Comparison of ENCODE assay signal across 8 mouse cellular contexts in the genomic region with DNA sequence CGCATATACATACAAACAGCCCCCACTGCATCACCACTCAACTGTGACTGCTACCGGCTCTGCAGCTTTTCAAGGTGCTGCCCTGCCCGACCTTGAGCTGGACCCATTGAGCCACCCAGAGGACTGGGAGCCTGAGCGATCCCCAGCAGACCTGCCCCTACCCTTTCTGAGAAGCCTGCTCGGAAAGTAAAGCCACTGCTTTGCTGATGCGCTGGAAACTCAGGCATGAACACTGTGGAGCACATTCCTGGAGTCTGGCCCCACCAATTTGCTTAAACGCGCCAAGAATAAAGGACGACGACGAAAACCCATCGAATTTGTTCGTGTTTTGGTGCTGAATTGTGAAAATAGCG. TPM values are rescaled to one million over a fixed set of nuclear protein-coding genes. Genes with fewer than 3 reads are reported as not detected.
DNase-seq lines count a peak whose midpoint lies in the region; ATAC-seq and TF ChIP-seq lines count a peak whose summit lies in the region.

No protein-coding gene starts in this region.

- peaks cover 3% of the 10 kb centered on the region; the same call in 1 of the 2 replicates for H3K36me3 ChIP-seq in spleen, adult 2 months (ENCODE audit: control insufficient read depth, insufficient read depth, low read length)
- H3K36me3 ChIP-seq in forebrain, embryonic 14.5 days (ENCODE audit: control insufficient read depth, insufficient read depth, low read length), result no peaks in the 10 kb centered on the region
- peaks cover 8% of the 10 kb centered on the region; the same call in 1 of the 2 replicates for H3K36me3 ChIP-seq in kidney, embryonic 16.5 days (ENCODE audit: insufficient read depth, low read length)
- H3K36me3 ChIP-seq in midbrain, postnatal 0 days (ENCODE audit: insufficient read depth, low read length), result no peaks in the 10 kb centered on the region

- H3K4me1 ChIP-seq in spleen, adult 2 months (ENCODE audit: control insufficient read depth, insufficient read depth, insufficient read length), result peaks cover 11% of the 10 kb centered on the region
- H3K4me1 ChIP-seq in forebrain, embryonic 14.5 days (ENCODE audit: control insufficient read depth, insufficient read depth, low read length), result peaks cover 15% of the 10 kb centered on the region
- peaks cover 31% of the 10 kb centered on the region for H3K4me1 ChIP-seq in kidney, embryonic 16.5 days (ENCODE audit: insufficient read depth, low read length)
- peaks cover 11% of the 10 kb centered on the region; the same call in 1 of the 2 replicates for H3K4me1 ChIP-seq in midbrain, postnatal 0 days (ENCODE audit: insufficient read depth, low read length)

- no peak for TF ChIP-seq POLR2A in spleen, adult 2 months (IDR thresholded peaks at IDR 0.05; ENCODE audit: low read depth, low read length)

- H3K4me3 ChIP-seq in spleen, adult 2 months (ENCODE audit: extremely low read depth, insufficient read depth, insufficient read length), result peak overlapping the region; percentile 90
- peak overlapping the region; percentile 71 for H3K4me3 ChIP-seq in forebrain, embryonic 14.5 days (ENCODE audit: low read depth, low read length)
- H3K4me3 ChIP-seq in kidney, embryonic 16.5 days (ENCODE audit: low read length), result peak overlapping the region; percentile 83
- H3K4me3 ChIP-seq in midbrain, postnatal 0 days (ENCODE audit: low read depth, low read length), result peak overlapping the region; percentile 58

- TF ChIP-seq CTCF in spleen, adult 2 months (IDR thresholded peaks at IDR 0.05; ENCODE audit: extremely low read depth, insufficient read depth, insufficient read length, insufficient replicate concordance), result no peak
- no peak for TF ChIP-seq CTCF in midbrain, postnatal 0 days (IDR thresholded peaks at IDR 0.05)

- no peak for ATAC-seq in forebrain, embryonic 14.5 days
- peak; percentile 3; the same call in 1 of the 2 replicates for ATAC-seq in kidney, embryonic 16.5 days (ENCODE audit: low FRiP score, low TSS enrichment)
- no peak for ATAC-seq in midbrain, postnatal 0 days (ENCODE audit: low FRiP score)

- peak overlapping the region; percentile 100 for H3K4me2 ChIP-seq in forebrain, embryonic 14.5 days (ENCODE audit: low read length)
- H3K4me2 ChIP-seq in kidney, embryonic 16.5 days (replicated peaks; ENCODE audit: low read depth, low read length), result peak overlapping the region; percentile 99
- peak overlapping the region; percentile 99 for H3K4me2 ChIP-seq in midbrain, postnatal 0 days (ENCODE audit: low read depth, low read length, poor library complexity, severe bottlenecking)

- no peak for DNase-seq in spleen, adult 2 months (ENCODE audit: low read depth in 1 of 2, low spot score in 2 of 2)
- no peak for DNase-seq in spleen, postnatal 10 days (ENCODE audit: low spot score in 2 of 2)
- no peak for DNase-seq in forebrain, embryonic 14.5 days (ENCODE audit: low spot score)
- DNase-seq in midbrain, postnatal 0 days (ENCODE audit: low spot score), result no peak
- DNase-seq in T-cell, adult 2 months (ENCODE audit: low spot score), result no peak
- DNase-seq in layer of hippocampus, adult 9-11 months, result no peak
- DNase-seq in frontal cortex, postnatal 14 days (ENCODE audit: low spot score in 2 of 2), result no peak

- H3K27me3 ChIP-seq in spleen, adult 2 months (ENCODE audit: control insufficient read depth, insufficient read depth, low read length), result no peaks in the 10 kb centered on the region
- peaks cover 15% of the 10 kb centered on the region for H3K27me3 ChIP-seq in forebrain, embryonic 14.5 days (replicated peaks; ENCODE audit: control insufficient read depth, insufficient read depth, low read length)
- no peaks in the 10 kb centered on the region for H3K27me3 ChIP-seq in kidney, embryonic 16.5 days (ENCODE audit: insufficient read depth, low read length)
- peaks cover 21% of the 10 kb centered on the region for H3K27me3 ChIP-seq in midbrain, postnatal 0 days (ENCODE audit: insufficient read depth, low read length)

- H3K9me3 ChIP-seq in forebrain, embryonic 14.5 days (replicated peaks; ENCODE audit: control insufficient read depth, low read length), result no peaks in the 10 kb centered on the region
- no peaks in the 10 kb centered on the region for H3K9me3 ChIP-seq in kidney, embryonic 16.5 days (ENCODE audit: low read length)
- no peaks in the 10 kb centered on the region for H3K9me3 ChIP-seq in midbrain, postnatal 0 days (ENCODE audit: low read length)

- peak overlapping the region; percentile 66; the same call in 1 of the 2 replicates for H3K9ac ChIP-seq in forebrain, embryonic 14.5 days (ENCODE audit: low read length)
- H3K9ac ChIP-seq in kidney, embryonic 16.5 days (replicated peaks; ENCODE audit: low read length), result peak overlapping the region; percentile 83
- H3K9ac ChIP-seq in midbrain, postnatal 0 days (replicated peaks; ENCODE audit: low read length, poor library complexity, severe bottlenecking), result peak overlapping the region; percentile 64

- WGBS in spleen, adult 2 months, result 2% methylated on average over 14 of the region's 14 CpGs
- under 1% methylated on average over 14 of the region's 14 CpGs for WGBS in forebrain, embryonic 14.5 days
- WGBS in kidney, embryonic 16.5 days, result 0% methylated on average over 14 of the region's 14 CpGs
- under 1% methylated on average over 14 of the region's 14 CpGs for WGBS in midbrain, postnatal 0 days

- peak overlapping the region; percentile 53; the same call in 1 of the 2 replicates for H3K27ac ChIP-seq in spleen, adult 2 months (ENCODE audit: insufficient read depth, low read length)
- no peak overlapping the region; the same call in 1 of the 2 replicates for H3K27ac ChIP-seq in forebrain, embryonic 14.5 days (ENCODE audit: low read depth, low read length)
- peak overlapping the region; percentile 92 for H3K27ac ChIP-seq in kidney, embryonic 16.5 days (ENCODE audit: low read length)
- peak overlapping the region; percentile 77; the same call in 1 of the 2 replicates for H3K27ac ChIP-seq in midbrain, postnatal 0 days (ENCODE audit: low read depth, low read length)

RNA-seq across cellular contexts. Expression of a gene that starts 0.5 kb away (rescaled TPM):
- polyA plus RNA-seq in spleen, adult 2 months (2012; rRNA removed), result 20.1 and 28.4 TPM in 2 replicates
- 0.69 and 1.8 TPM in 2 replicates for polyA plus RNA-seq in forebrain, embryonic 14.5 days (2014; fragmentation: Nextera tagmentation; extraction: Ambion mirVana)
- polyA plus RNA-seq in kidney, embryonic 16.5 days (2015; fragmentation: Nextera tagmentation; extraction: Ambion mirVana), result 12.1 and 12.6 TPM in 2 replicates
- 9.0 and 13.2 TPM in 2 replicates for total RNA-seq in midbrain, postnatal 0 days (2014; rRNA removed)
- polyA plus RNA-seq in midbrain, postnatal 0 days (2015; fragmentation: Nextera tagmentation; extraction: Ambion mirVana), result 3.5 and 4.1 TPM in 2 replicates

RNA-seq across cellular contexts. Expression of a gene that starts 12.1 kb away (rescaled TPM):
- 3.8 and 4.2 TPM in 2 replicates for polyA plus RNA-seq in spleen, adult 2 months (2012; rRNA removed)
- 11.8 and 14.6 TPM in 2 replicates for polyA plus RNA-seq in forebrain, embryonic 14.5 days (2014; fragmentation: Nextera tagmentation; extraction: Ambion mirVana)
- polyA plus RNA-seq in kidney, embryonic 16.5 days (2015; fragmentation: Nextera tagmentation; extraction: Ambion mirVana), result 31.2 and 33.3 TPM in 2 replicates
- total RNA-seq in midbrain, postnatal 0 days (2014; rRNA removed), result 17.2 and 18.3 TPM in 2 replicates
- polyA plus RNA-seq in midbrain, postnatal 0 days (2015; fragmentation: Nextera tagmentation; extraction: Ambion mirVana), result 16.6 and 17.1 TPM in 2 replicates

RNA-seq across cellular contexts. Expression of a gene that starts 19.3 kb away (rescaled TPM):
- 46.2 and 53.0 TPM in 2 replicates for polyA plus RNA-seq in spleen, adult 2 months (2012; rRNA removed)
- 29.7 and 30.0 TPM in 2 replicates for polyA plus RNA-seq in forebrain, embryonic 14.5 days (2014; fragmentation: Nextera tagmentation; extraction: Ambion mirVana)
- 42.4 and 46.4 TPM in 2 replicates for polyA plus RNA-seq in kidney, embryonic 16.5 days (2015; fragmentation: Nextera tagmentation; extraction: Ambion mirVana)
- 13.8 and 21.1 TPM in 2 replicates for total RNA-seq in midbrain, postnatal 0 days (2014; rRNA removed)
- polyA plus RNA-seq in midbrain, postnatal 0 days (2015; fragmentation: Nextera tagmentation; extraction: Ambion mirVana), result 42.7 and 45.7 TPM in 2 replicates

RNA-seq across cellular contexts. Expression of a gene that starts 19.3 kb away (rescaled TPM):
- 18.9 and 21.3 TPM in 2 replicates for polyA plus RNA-seq in spleen, adult 2 months (2012; rRNA removed)
- polyA plus RNA-seq in forebrain, embryonic 14.5 days (2014; fragmentation: Nextera tagmentation; extraction: Ambion mirVana), result 17.2 and 21.6 TPM in 2 replicates
- polyA plus RNA-seq in kidney, embryonic 16.5 days (2015; fragmentation: Nextera tagmentation; extraction: Ambion mirVana), result 25.3 and 26.0 TPM in 2 replicates
- 7.8 and 8.9 TPM in 2 replicates for total RNA-seq in midbrain, postnatal 0 days (2014; rRNA removed)
- 17.0 and 20.6 TPM in 2 replicates for polyA plus RNA-seq in midbrain, postnatal 0 days (2015; fragmentation: Nextera tagmentation; extraction: Ambion mirVana)

RNA-seq across cellular contexts. Expression of a gene that starts 30.2 kb away (rescaled TPM):
- polyA plus RNA-seq in spleen, adult 2 months (2012; rRNA removed), result 0.14 and 0.15 TPM in 2 replicates
- 0.32 and 0.70 TPM in 2 replicates for polyA plus RNA-seq in forebrain, embryonic 14.5 days (2014; fragmentation: Nextera tagmentation; extraction: Ambion mirVana)
- 0.50 and 0.63 TPM in 2 replicates for polyA plus RNA-seq in kidney, embryonic 16.5 days (2015; fragmentation: Nextera tagmentation; extraction: Ambion mirVana)
- 0.11 and 1.5 TPM in 2 replicates for total RNA-seq in midbrain, postnatal 0 days (2014; rRNA removed)
- 1.6 TPM in 2 replicates for polyA plus RNA-seq in midbrain, postnatal 0 days (2015; fragmentation: Nextera tagmentation; extraction: Ambion mirVana)
